Mouse (Mus musculus): ENCODE results near the gene Chdh.

GRCm38 (mm10) chr14:29998747-29999474 lies 9.9 kb upstream of the Chdh start:
- TF ChIP-seq POLR2A (IDR thresholded peaks at IDR 0.05; ENCODE audit: insufficient read depth, low read length) (no peak), CTCF (IDR thresholded peaks at IDR 0.05; ENCODE audit: low read depth, low read length) (no peak), EP300 (IDR thresholded peaks at IDR 0.05; ENCODE audit: insufficient read depth, low read depth, low read length) (no peak)

All from ES-Bruce4 (cell line).